Mouse (Mus musculus) thymus, postnatal 0 days (tissue): Measurements from ENCODE around the gene Sdc1. TPM values are rescaled to one million over a fixed set of nuclear protein-coding genes. Genes with fewer than 3 reads are reported as not detected.

Experiments used
- DNase-seq: peaks from one replicate; pipeline ENCODE4 v3.0.0-alpha.2; 2015; ENCODE audit warnings: low spot score
- polyA plus RNA-seq: library from polyadenylated mRNA; unstranded; fragments of >200 nt; fragmentation: Nextera tagmentation; extraction: Ambion mirVana; gene quantifications from 2 replicates; pipeline ENCODE4 v1.2.1, GENCODE M21; 2015

Sdc1 gene
- polyA plus RNA-seq, 1 experiment from 2014 or later, result 16.2 TPM

GRCm38 (mm10) chr12:8818233-8818672 lies 47.1 kb downstream of the Sdc1 start:
- no peak for DNase-seq

GRCm38 (mm10) chr12:8824995-8825703 lies 54.0 kb downstream of the Sdc1 start:
- DNase-seq, result no peak

- DNase-seq, result no peak
Measured at GRCm38 (mm10) chr12:8827014-8827715, 56.0 kb downstream of the Sdc1 start.

GRCm38 (mm10) chr12:8829032-8829660 lies 58.0 kb downstream of the Sdc1 start:
- DNase-seq, result no peak

GRCm38 (mm10) chr12:8829661-8830040 lies 58.5 kb downstream of the Sdc1 start:
- DNase-seq, result no peak

GRCm38 (mm10) chr12:8830967-8831635 lies 60.0 kb downstream of the Sdc1 start:
- DNase-seq, result no peak

- DNase-seq, result no peak
Measured at GRCm38 (mm10) chr12:8831710-8832109, 60.6 kb downstream of the Sdc1 start.

GRCm38 (mm10) chr12:8840782-8841325 lies 69.7 kb downstream of the Sdc1 start:
- DNase-seq, result no peak

- DNase-seq, result peak; percentile 52
Measured at GRCm38 (mm10) chr12:8842725-8843124, 71.6 kb downstream of the Sdc1 start.

Other genes starting within 250 kb of the Sdc1 start
- gene Slc7a15, start 172.3 kb upstream of the Sdc1 start, polyA plus RNA-seq, result 0.14 and 0.17 TPM in 2 replicates
- 46.9 and 54.6 TPM in 2 replicates for gene Pum2, start 97.2 kb upstream of the Sdc1 start, polyA plus RNA-seq
- gene Laptm4a, start 150.3 kb downstream of the Sdc1 start, polyA plus RNA-seq, result 193 and 194 TPM in 2 replicates
- 0.05 and 0.17 TPM in 2 replicates for gene Matn3, start 176.6 kb downstream of the Sdc1 start, polyA plus RNA-seq
- 5.3 and 5.5 TPM in 2 replicates for gene Wdr35, start 202.6 kb downstream of the Sdc1 start, polyA plus RNA-seq